Mouse (Mus musculus) mouse embryonic stem cell (cell line): ENCODE results near the gene Gpr152.
"Not testable (repeated sequence)": the region's sequence is repeated elsewhere in the genome, so short reads cannot be mapped to it uniquely, and the experiment has no call there.

ENCODE experiments used
- in situ Hi-C, 2 experiments: fragments of 300-500 bp; cut with MboI; formaldehyde crosslinking; loops; 1 replicate in 1 of 2; 3 replicates in 1 of 2; pipeline ENCODE4 v1.14.3; 2019 to 2020; ENCODE audit warnings: low sequenced_read_pairs in 2 of 2, low pct_unique_long_range_greater_than_20kb in 1 of 2, mixed read lengths in 1 of 2; ENCODE audit not compliant: unreplicated experiment in 1 of 2

Gene Gpr152

DNA sequence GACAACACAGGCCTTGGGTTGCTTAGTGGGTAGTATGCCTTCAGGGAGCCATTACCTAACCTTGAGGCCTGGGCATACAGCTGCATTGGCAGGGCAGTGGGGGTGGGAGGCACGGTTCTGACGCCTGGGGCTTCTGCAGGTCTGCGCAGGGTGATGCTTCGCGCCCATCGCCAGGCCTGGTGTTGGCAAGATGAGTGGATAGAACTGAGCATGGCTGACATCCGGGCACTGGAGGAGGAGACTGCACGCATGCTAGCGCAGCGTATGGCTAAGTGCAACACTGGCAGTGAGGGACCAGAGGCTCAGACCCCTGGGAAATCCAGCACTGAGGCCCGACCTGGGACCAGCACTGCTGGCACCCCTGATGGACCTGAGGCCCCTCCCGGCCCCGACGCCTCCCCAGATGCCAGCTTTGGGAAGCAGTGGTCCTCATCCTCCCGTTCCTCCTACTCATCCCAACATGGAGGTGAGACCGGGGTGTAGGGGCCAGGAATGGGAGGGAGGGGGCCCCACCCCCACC is 34.9 kb upstream of the Gpr152 start:
- in situ Hi-C loops, result no loop called here

DNA sequence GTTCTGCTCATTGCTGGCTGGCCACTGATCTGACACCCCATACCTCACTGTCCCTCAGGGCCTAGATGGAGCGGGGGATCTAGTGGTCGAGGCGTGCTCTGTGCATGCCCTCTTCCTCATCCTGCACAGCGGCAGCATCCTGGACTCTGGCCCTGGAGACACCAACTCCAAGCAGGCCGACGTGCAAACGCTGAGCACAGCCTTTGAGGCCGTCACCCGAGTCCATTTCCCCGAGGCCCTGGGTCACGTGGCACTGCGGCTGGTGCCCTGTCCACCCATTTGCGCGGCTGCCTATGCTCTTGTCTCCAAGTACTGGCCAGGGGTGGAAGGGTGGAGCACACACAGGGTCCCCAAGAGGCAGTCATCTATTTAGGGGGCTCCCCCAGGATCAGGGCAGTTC is 32.9 kb upstream of the Gpr152 start:
- in situ Hi-C loops, result no loop called here

DNA sequence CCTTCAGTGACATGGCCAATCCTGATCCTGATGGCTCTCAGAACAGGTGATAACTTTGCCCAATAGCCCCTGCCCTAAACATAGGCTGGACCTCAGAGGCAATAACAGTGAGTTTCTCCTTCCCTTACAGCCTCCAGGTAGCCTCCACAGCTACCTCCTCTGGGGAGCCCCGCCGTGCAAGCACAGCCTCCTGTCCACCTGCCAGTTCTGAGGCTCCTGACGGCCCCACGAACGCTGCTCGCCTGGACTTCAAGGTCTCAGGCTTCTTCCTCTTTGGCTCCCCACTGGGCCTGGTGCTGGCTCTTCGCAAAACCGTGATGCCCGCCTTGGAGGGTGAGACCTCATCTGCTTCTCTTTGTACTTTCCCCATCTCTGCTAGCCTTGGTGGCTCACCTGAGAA is 31.1 kb upstream of the Gpr152 start:
- in situ Hi-C loops, result no loop called here

DNA sequence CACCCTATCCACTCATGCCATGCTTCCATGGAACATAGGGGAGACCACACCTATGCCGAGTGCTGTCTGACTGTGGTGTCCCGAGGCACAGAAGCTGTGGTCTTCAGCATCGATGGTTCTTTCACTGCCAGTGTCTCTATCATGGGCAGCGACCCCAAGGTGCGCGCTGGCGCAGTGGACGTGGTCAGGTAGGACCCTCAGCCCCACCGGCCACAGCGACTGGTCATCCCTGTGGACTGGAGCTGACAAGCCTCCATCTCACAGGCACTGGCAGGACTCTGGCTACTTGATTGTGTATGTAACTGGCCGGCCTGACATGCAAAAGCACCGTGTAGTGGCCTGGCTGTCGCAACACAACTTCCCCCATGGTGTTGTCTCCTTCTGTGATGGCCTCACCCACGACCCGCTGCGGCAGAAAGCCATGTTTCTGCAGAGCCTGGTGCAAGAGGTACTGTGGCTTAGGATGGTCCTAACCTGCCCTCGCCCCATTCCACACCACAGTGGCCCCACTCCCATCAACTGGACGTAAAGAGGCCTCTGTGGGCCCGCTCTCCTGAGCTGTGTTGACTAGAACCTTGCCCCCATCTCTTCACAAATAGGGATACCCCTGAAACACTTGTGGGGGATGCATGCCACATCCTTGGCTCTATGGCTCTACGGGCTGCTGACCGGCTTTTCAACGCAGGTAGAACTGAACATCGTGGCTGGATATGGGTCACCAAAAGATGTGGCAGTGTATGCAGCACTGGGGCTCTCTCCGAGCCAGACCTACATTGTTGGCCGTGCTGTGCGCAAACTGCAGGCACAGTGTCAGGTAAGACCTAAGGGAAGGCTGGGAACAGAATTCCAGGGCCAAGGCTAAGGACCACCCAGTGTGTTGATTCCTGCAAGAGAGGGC is 27.3 kb upstream of the Gpr152 start:
- in situ Hi-C loops, result no loop called here

GRCm38 (mm10) chr19:4113186-4113805 is 26.3 kb upstream of the Gpr152 start:
- in situ Hi-C loops, result no loop called here

GRCm38 (mm10) chr19:4113806-4114230 is 25.8 kb upstream of the Gpr152 start:
- in situ Hi-C loops, result no loop called here

GRCm38 (mm10) chr19:4114551-4114950 is 25.0 kb upstream of the Gpr152 start:
- in situ Hi-C loops, result no loop called here

GRCm38 (mm10) chr19:4115144-4115543 is 24.4 kb upstream of the Gpr152 start:
- in situ Hi-C loops, result no loop called here

- in situ Hi-C loops, result no loop called here
Observed at GRCm38 (mm10) chr19:4115816-4116215, 23.8 kb upstream of the Gpr152 start.

GRCm38 (mm10) chr19:4117006-4117405 is 22.6 kb upstream of the Gpr152 start:
- in situ Hi-C loops, result no loop called here

DNA sequence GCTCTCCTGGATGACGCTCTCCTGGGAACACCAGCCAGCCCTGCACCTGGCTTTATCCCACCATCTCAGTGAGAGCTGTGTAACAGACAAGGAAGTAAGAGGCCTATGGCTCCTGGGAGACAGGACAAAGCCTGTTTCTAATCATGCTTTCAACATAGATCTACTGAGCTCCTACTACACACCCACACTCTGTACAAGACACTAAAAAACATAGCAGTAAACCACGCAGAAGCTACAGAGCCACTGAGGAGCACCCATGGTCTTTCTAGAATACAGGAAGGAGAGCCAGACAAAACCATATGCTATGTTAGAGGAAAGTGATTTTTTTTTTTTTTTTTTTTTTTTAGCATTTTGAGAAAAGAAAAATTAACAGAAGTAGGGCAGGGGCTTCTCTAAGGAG is 21.2 kb upstream of the Gpr152 start:
- in situ Hi-C loops, result no loop called here

DNA sequence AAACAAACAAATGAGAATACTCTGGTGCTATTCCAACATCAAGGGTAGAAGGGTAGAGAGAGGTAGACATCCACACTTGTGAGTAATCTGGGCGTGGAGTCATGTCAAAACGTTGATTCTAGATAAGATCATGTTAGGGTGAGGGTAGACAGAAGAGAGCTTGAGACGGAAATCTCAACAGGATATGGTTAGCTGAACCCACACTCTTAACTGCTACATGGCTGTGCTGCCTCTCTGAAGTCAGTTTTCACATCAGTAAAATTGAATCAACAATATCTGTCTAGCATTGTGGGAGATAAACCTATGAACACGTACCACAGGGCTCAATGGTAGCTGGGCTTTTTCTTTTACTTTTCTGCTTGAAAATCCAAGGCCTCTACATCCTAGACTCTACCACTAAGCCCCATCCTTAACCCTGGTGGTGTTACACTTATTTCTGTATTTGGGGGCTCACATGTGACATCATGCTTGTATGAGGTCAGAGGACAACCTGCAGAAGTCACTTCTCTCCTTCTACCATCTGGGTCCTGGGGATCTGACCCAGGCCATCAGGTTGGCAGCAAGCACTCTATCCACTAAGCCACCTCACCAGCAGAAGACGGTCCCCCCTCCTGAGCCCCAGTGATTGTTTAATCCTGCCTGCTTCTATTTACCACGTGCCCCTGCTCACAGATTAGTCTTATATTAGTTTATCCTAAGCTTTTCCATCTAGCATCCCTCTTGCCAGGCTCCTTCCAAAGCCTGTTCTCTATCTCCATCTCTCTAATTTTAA is 19.7 kb upstream of the Gpr152 start:
- in situ Hi-C loops, result no loop called here

GRCm38 (mm10) chr19:4120496-4120895 is 19.1 kb upstream of the Gpr152 start:
- in situ Hi-C loops, result no loop called here

DNA sequence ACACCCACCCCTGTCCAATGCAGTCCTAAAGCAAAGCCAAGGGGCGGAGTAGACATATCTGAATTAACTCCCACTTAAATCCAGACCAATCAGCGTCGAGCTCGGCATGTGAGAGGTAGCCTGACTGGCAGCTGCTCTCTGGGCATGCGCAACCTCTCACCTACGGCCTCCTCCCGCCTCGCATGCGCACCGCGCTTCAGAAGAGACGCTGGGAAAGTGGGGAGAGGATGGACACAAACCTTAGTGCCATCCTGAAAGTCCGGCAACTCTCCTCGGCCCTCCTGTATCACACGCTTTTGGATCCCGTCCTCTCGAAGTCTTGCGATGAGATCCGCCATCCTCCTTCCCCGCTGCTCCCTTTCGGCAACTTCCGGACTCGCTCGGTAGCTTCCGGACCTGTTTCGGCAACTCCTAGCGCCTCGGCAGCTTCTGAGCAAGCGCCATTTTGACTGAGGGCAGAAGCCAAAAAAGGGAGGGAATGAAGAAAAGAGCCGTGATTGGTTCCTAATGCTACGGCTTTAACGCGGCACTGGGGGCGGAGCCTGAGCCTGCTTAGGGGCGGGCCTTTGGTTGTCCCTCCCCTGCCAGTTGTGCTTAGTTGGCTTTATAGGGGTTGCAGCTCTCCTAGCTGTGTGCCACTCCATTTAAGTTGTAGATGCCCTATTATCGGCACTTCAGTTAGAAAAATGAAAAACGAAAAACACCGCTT is 18.3 kb upstream of the Gpr152 start:
- in situ Hi-C loops, result no loop called here

DNA sequence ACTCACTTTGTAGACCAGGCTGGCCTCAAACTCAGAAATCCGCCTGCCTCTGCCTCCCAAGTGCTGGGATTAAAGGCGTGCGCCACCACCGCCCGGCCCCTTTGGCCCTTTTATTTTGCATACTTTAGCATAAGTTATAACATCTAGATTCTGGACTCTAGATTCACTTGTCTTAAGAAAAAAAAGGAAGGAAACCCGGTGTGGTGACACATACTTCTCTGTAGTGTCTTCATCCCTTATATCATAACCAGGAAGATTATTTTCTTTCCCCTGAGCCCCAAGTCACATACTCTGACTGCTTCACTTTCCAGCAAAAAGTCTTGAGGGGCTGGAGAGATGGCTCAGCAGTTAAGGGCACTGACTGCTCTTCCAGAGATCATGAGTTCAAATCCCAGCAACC is 17.7 kb upstream of the Gpr152 start:
- in situ Hi-C loops, result not testable (repeated sequence)

GRCm38 (mm10) chr19:4122411-4123370 is 16.9 kb upstream of the Gpr152 start:
- in situ Hi-C loops, result no loop called here

DNA sequence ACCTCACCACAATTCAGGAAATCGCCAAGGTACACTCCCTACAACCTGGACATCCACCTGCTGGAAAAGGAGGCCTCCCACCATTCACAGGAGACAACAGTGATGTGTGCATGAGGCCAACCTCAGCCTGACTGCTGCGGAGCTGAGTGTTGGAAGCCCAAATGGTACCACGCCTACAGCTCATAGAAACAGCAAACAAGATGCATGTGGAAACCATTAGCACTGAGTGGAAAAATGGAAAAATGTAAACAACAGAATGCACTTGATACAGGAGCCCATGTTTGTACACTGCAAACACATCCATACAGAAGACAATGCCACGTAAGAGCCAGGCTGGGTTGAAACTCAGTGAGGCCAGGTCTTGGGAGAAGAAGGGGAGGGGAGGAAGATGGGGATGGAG is 15.2 kb upstream of the Gpr152 start:
- in situ Hi-C loops, result no loop called here
